21 mouse cellular contexts compared by ENCODE assay signal in the genomic region with DNA sequence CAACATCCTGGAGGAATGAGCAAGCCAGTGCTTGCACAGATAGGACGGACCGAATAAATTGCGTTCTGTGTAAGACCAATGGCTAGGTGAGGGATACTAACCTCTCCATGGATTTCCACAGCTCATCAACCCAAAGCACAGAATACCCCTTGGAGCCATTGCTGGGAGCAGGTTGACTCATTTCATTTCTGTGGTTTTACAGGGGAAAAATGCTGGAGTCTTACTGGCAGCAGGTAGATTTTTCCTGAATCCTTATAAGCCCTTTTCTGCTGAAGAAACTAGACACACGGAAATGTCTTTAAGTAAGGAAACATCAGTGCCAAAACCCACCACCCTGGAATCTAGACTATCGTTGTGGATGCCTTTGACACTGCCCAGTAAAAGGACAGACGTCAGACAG.
DNase-seq lines count a peak whose midpoint lies in the region; ATAC-seq and TF ChIP-seq lines count a peak whose summit lies in the region.
"Had no signal": no experiment of that assay in that cellular context is flagged by ENCODE, and none has a peak within 500 bp of the region (broad histone marks: within the 10 kb centered on the region; RNA-seq: fewer than 3 reads in every experiment).

No protein-coding gene starts in this region.

- no peak for TF ChIP-seq POLR2A in embryonic fibroblast, embryonic 13.5 days (IDR thresholded peaks at IDR 0.05; ENCODE audit: low read depth, low read length)

- DNase-seq in heart, adult 11 months, result peak; percentile 57
- no peak for DNase-seq in heart, postnatal 4 days
- DNase-seq in NIH3T3 (ENCODE audit: low read depth), result peak; percentile 52
- no peak for DNase-seq in right cerebral cortex, adult 18-20 months
- DNase-seq: adrenal gland, adult 8-10 months; adrenal gland, postnatal 14 days; adrenal gland, postnatal 36 days; B cell, adult 2 months; cerebellum, adult 11-12 months; cerebellum, adult 2 months; cerebellum, adult 9-10 months; cerebellum, postnatal 10 days; cerebellum, postnatal 25 days had no signal

- no peak for TF ChIP-seq CTCF in embryonic fibroblast, embryonic 13.5 days (IDR thresholded peaks at IDR 0.05; ENCODE audit: borderline replicate concordance, insufficient read depth, low read length)

- 0 out of 2 replicates have a peak, but pooled peaks cover 5% of the 10 kb centered on the region for H3K4me1 ChIP-seq in embryonic fibroblast, embryonic 13.5 days (ENCODE audit: control insufficient read depth, insufficient read depth, low read length)

- no peak overlapping the region for H3K4me3 ChIP-seq in embryonic fibroblast, embryonic 13.5 days (ENCODE audit: insufficient read depth, low read length)
- H3K4me3 ChIP-seq: embryonic facial prominence, embryonic 13.5 days; erythroblast, embryonic 14.5 days had no signal

- H3K27ac ChIP-seq in embryonic fibroblast, embryonic 13.5 days (ENCODE audit: insufficient read depth, low read length), result peak overlapping the region; percentile 71

- no peak for ATAC-seq in erythroid progenitor cell, adult 5-6 weeks (replicated peaks; ENCODE audit: low FRiP score, poor library complexity, severe bottlenecking)
- ATAC-seq: activated CD4-positive, CD25-positive, alpha-beta regulatory T cell, adult 4 months; CD4-positive, CD25-positive, alpha-beta regulatory T cell, adult 4 months; forebrain, embryonic 14.5 days; forebrain, embryonic 16.5 days had no signal

Comparison
In these comparisons a context has a peak if more than half of its experiments do, and no peak if none do; other contexts are left out.
1. DNase-seq: peak in heart, adult 11 months (single experiment) and NIH3T3 (single experiment); none in heart, postnatal 4 days (single experiment) and right cerebral cortex, adult 18-20 months (single experiment).